Mouse (Mus musculus) cerebellum, postnatal 25 days (tissue): ENCODE measurements around the gene Usp15.

Experiments used
- DNase-seq, 2 experiments: peaks; one replicate each; pipeline ENCODE4 v3.0.0; 2021; ENCODE audit warnings: mixed read lengths in 2 of 2

The Usp15 gene

DNA sequence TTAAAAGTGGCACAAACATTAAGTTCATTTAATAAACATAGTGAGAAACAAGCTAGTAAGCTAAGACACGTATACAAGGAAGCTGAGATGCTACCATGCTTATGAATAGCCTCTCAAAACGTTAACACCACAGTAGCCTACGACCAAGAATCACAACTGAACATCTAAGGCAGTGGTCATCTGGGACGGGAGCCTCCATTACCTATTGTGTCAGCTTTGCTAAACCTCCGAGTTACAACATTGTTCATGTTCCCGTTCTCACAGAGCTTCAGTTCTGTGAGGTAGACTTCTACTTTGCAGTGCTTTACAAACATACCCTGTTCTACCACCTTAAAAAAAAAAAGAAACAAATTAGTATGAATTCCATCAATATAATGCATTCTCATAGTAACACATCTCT is 25.9 kb downstream of the Usp15 start:
- no peak for DNase-seq

GRCm38 (mm10) chr10:123165542-123165941 is 31.3 kb downstream of the Usp15 start:
- no peak for DNase-seq

GRCm38 (mm10) chr10:123160508-123160907 is 36.3 kb downstream of the Usp15 start:
- DNase-seq, result peak in 1 of 2 experiments; percentile 42

GRCm38 (mm10) chr10:123159316-123159715 is 37.5 kb downstream of the Usp15 start:
- no peak for DNase-seq

DNA sequence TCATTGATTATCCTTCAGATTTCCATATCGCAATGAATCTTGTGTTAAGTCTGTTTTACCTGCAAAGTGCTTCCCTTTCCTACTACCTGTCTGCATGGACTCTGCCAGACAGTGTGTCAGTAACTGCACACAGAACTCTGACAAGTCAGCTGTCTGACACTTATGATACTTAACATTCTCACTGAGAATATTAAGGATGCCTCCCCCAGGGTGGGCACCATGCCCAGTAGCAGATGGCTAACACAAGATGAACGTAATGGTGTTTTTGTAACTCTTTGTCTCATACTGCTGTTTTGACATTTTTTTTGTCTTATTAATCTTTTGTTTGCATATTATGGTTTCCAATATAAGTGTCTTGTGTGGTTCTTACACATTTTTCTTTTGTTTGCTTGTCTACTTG is 40.4 kb downstream of the Usp15 start:
- DNase-seq, result peak; percentile 22 to 51

GRCm38 (mm10) chr10:123155764-123156163 is 41.0 kb downstream of the Usp15 start:
- DNase-seq, result no peak

DNA sequence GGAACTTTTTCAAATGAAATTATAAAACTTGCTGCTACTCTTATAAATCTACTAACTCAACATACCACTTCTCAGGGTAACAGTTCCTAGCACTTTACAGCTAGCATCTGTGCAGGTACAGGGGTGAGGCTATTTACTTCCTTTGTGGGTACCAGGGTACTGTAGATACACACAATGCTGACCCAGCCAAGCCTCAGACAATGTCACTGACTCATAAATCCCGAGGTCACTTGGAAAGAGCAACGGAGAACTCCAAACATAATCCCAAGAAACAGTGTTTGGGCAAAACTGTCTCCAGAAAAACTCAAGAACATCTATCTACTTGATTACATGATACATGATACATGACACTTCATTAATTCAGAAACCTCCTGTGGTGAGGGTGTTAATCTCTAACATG is 43.5 kb downstream of the Usp15 start:
- no peak for DNase-seq

DNA sequence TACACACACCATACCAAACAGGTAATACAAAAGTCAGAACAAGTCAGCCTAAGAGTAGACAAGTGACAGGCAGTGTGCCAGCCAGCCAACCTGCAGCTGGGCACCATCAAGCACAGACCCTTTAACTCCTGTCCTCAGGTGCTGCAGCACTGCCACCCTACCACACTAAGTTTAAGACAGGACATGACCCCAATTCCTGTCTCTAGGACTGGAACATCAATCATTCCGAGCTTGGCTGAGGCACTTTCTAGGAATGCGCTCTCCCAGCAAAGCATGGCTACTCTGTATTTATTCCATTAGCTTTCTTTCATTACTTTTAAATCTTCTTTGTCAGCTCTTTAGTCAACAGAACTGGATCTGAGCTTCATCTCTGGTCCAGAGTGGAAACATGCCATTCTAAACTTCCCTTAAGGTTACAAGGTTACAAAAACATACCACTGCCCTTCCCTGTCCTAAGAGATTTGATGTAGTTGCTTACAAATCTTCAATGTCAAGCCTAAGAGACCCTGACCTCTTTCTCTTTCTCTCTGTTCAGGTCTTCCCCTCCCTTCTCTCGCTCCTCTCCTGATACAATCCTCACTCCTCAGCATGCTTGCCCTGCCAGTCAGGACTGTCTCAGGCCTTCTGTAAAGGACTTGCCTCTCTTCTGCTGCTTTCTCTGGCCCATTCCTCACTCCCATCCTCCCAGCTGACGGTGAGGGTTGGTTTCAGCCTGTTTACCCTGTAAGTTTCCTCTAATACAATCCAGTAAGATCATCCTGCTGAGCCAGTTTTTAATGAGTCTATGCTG is 48.6 kb downstream of the Usp15 start:
- DNase-seq, result no peak

DNA sequence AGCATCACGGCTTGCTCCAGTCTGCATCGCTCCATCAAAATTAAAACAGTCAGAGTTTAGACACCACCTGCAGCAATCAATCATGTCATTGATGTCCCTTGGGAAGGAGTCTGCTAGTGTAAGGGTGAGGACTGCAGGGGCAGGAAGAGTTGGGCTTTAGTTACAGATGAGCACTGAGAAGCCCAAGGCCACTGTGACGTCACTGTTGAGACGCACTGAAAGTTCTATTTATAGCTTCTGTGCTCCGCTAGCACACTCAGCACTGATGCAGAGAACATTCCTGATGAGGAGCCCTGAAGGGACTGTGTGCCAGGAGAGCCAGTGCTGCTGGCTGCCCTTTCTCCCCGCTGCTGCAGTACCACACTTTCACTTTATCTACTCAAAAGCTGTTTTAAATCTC is 49.6 kb downstream of the Usp15 start:
- DNase-seq, result peak in 1 of 2 experiments; percentile 18

DNA sequence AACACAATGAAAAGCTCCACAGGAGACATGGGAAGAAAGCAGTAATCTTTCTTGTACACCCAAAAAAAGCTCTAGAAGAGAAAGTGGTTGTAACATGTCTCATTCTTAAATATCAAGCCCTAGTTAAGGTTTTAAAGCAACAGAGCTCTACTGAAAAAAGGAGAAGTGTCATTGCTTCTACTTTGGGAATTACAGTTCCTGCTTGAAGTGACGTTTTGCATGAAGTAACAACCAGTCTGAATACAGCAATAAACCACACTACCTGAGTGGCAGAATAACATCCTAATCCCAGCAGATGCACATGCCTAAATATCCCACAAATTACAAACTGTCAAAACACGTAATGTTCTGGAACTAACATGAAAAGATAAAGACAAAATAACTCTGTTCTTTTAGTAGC is 50.4 kb downstream of the Usp15 start:
- no peak for DNase-seq

DNA sequence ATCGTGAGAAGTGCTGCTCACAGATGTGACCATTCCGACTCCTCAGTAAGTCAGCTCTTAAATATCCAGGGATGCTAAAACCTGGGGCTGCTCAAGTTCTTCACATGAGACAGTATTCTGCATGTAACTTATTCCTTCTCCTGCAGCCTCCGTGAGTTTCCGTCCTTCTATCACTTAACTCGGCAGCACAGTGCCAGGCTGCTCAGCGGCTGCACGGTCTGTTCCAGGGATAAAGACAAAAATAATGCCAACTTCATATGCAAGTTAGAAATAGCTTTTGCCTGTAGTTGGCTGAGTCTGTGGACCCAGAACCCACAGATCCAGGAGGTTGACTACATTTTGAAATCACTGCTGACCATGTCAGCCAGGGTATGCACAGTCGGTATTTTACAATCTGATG is 52.5 kb downstream of the Usp15 start:
- peak in 1 of 2 experiments; percentile 15 for DNase-seq

DNA sequence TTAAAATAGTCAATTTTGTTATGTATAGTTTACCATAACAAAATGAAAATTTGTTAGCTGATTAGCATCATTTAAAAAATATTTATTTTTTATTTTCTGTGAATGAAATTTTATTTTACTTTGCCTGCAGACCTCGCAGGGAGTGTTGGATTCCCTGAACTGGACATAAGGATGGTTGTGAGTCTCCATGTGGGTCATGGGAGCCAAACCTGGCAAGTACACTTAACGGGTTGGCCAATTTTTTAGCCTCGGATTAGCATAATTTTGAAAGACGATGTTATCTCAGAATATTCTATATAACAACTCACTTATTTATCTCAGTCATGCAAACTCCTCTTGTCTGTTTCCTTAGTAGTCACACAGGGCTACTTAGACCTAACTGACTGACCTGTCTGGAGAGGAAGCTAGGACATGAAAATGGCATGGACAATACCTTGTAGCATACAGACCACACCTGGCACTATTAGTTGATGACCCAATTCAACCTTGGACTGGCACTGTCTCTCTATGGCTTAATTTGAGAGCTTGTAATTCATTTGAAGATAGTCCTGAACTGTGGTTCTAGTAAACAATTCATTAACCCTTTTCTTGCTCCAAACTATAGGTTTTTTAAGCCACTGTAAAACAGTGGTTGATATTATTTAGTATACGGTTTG is 54.3 kb downstream of the Usp15 start:
- DNase-seq, result peak; percentile 29 to 48

GRCm38 (mm10) chr10:123135818-123136217 is 61.0 kb downstream of the Usp15 start:
- DNase-seq, result no peak

DNA sequence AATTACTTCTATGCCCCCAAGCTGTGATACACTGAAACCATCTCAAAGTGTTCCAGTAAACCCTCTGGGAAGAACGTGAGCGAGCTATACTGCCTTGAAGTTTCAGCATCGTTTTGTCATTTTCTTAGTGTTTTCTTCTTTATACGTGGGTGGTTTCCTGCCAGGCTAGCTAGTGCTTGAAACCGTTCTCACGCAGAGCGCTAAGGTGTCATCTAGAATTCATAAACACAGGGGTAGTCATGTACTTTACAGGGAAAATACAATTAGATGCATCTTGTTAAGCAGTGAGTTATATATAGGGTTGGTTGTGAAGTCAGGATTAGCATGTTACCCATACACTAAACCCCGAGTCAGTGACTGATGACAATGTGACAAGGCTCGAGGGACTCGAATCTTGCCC is 65.3 kb downstream of the Usp15 start:
- DNase-seq, result no peak

DNA sequence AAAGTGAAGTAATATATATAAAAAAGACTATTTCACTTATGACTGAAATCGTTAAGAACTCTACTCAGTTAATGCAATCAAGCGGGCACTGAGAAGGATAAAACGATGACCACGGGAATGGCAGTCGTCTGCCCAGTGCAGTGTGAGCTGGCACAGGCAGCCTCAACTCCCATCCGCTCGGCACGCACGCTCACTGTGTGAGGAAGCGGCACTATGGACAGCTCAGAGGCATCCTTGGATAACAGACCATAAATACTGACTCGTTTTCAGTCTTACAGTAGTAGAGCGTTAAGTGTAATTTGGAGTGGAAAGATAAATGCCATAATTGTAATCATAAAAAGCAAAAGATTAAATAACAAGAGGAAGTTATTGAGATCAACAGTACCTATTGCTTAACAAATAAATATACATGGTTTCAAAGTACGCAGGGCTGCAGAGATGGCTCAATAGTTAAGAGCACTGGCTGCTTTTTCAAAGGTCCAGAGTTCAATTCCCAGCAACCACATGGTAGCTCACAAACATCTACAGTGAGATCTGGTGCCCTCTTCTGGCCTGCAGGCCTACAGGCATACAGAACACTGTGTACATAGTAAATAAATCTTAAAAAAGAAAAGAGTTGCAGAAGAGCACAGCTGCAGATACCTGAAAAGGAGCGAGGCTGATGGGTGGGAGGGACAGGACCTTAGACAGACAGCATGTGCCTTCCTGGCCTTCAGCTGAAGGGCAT is 76.0 kb downstream of the Usp15 start:
- DNase-seq, result no peak

- no peak for DNase-seq
Measured at GRCm38 (mm10) chr10:123116861-123117260, 79.9 kb downstream of the Usp15 start.

- DNase-seq, result no peak
Measured at GRCm38 (mm10) chr10:123113466-123113865, 83.3 kb downstream of the Usp15 start.

- DNase-seq, result no peak
Measured at GRCm38 (mm10) chr10:123112787-123113168, 84.0 kb downstream of the Usp15 start.

DNA sequence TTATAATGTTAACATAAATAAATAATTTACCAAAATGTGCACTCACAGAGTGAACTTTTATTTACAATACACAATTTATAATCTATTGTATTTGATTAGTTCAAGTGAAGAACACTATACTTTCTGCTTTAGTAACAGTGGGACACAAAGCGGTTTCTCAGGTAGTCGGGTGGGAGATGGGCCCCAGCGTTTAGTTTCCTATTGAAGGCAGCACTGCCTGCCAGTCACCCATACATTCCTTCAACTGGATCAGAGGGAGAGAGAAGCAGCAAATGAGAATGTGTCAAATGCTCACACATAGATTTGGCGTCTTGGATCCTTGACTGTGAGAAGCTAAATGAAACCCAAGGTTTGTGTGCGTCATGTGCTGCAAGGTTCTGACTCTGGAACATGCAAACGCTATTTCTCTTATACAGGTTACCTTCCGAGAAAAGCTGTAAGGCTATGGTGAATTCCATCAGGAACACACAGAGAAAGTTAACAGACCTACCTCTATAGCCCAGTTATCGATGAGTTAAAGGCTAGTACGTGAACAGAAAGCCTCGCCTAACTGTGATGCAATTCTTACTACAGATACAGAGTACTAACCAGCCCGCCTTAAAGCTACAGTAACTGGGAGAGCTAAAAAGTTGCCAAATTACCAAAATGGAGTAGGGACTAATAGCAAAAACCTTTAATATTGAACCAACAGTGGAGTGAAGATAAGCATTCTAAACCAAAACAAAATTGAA is 84.6 kb downstream of the Usp15 start:
- no peak for DNase-seq

- no peak for DNase-seq
Measured at GRCm38 (mm10) chr10:123110548-123110947, 86.2 kb downstream of the Usp15 start.

GRCm38 (mm10) chr10:123108527-123108926 is 88.3 kb downstream of the Usp15 start:
- no peak for DNase-seq

GRCm38 (mm10) chr10:123108121-123108520 is 88.7 kb downstream of the Usp15 start:
- DNase-seq, result no peak

GRCm38 (mm10) chr10:123101303-123101702 is 95.5 kb downstream of the Usp15 start:
- DNase-seq, result no peak
